In the genomic region with DNA sequence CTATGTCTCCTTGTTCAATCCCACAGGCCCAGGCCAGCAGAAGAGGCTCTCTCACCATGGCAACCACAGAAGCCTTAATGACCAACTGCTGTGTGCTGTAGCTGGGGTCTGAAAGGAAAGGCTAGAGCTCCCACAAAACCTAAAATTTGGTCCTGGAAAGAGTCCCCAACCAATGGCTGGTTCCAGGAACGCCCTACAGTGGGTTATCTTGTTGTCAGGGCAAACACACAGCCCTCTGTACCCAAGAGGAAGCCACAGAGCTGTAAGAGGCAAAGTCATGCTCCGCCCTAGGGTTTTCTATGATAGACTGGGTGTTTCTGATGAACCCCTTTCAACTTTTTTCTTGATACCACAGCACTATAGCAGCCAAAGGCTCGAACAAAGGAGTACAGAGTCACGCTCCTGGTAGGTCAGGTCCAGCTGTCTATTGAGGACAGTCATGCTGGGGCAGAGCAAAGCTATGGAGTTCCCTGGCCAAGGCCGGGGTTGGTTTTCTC, we compare ENCODE assay signal across 8 mouse cellular contexts.
A peak's percentile ranks its signal among the peaks of the same experiment; 100 is the strongest.
DNase-seq lines count a peak whose midpoint lies in the region; ATAC-seq lines count a peak whose summit lies in the region.

No protein-coding gene starts in this region.

- no peak for DNase-seq in heart, postnatal 4 days
- DNase-seq in spleen, postnatal 4 days (ENCODE audit: low spot score in 2 of 2): no peak
- no peak for DNase-seq in right cerebral cortex, postnatal 10 days (ENCODE audit: low spot score in 2 of 2)
- no peak for DNase-seq in adipocyte (ENCODE audit: low spot score)

- peaks cover 18% of the 10 kb centered on the region for H3K4me1 ChIP-seq in heart, embryonic 13.5 days
- peaks cover 24% of the 10 kb centered on the region for H3K4me1 ChIP-seq in limb, embryonic 15.5 days
- peaks cover 7% of the 10 kb centered on the region for H3K4me1 ChIP-seq in neural tube, embryonic 14.5 days (ENCODE audit: control insufficient read depth, insufficient read depth, low read length)

- no peaks in the 10 kb centered on the region for H3K36me3 ChIP-seq in heart, embryonic 13.5 days
- no peaks in the 10 kb centered on the region for H3K36me3 ChIP-seq in limb, embryonic 15.5 days
- H3K36me3 ChIP-seq in neural tube, embryonic 14.5 days (ENCODE audit: control insufficient read depth, insufficient read depth, low read length): no peaks in the 10 kb centered on the region

- H3K9me3 ChIP-seq in heart, embryonic 13.5 days: no peaks in the 10 kb centered on the region
- no peaks in the 10 kb centered on the region for H3K9me3 ChIP-seq in limb, embryonic 15.5 days
- no peaks in the 10 kb centered on the region for H3K9me3 ChIP-seq in neural tube, embryonic 14.5 days (ENCODE audit: control insufficient read depth, low read length)

- ATAC-seq in heart, embryonic 13.5 days (ENCODE audit: extremely low read depth, insufficient number of reproducible peaks, low FRiP score, low TSS enrichment): no peak
- ATAC-seq in erythroblast, adult 5-6 weeks (replicated peaks; ENCODE audit: low FRiP score, poor library complexity, severe bottlenecking): peak; percentile 72
- no peak for ATAC-seq in limb, embryonic 15.5 days (ENCODE audit: insufficient number of reproducible peaks, low FRiP score, low TSS enrichment, low read depth)
- ATAC-seq in neural tube, embryonic 14.5 days (ENCODE audit: low read depth): no peak

- no peak overlapping the region for H3K9ac ChIP-seq in heart, embryonic 13.5 days
- H3K9ac ChIP-seq in limb, embryonic 15.5 days: no peak overlapping the region
- H3K9ac ChIP-seq in neural tube, embryonic 14.5 days (replicated peaks; ENCODE audit: low read depth, low read length): no peak overlapping the region

- H3K27ac ChIP-seq in heart, embryonic 13.5 days (replicated peaks): peak overlapping the region; percentile 34
- peak overlapping the region; percentile 18; the same call in 1 of the 2 replicates for H3K27ac ChIP-seq in limb, embryonic 15.5 days
- peak overlapping the region; percentile 67; the same call in 1 of the 2 replicates for H3K27ac ChIP-seq in neural tube, embryonic 14.5 days (ENCODE audit: low read depth, low read length)

- no peak overlapping the region for H3K4me2 ChIP-seq in heart, embryonic 13.5 days
- H3K4me2 ChIP-seq in limb, embryonic 15.5 days: no peak overlapping the region
- H3K4me2 ChIP-seq in neural tube, embryonic 14.5 days (ENCODE audit: low read depth, low read length): no peak overlapping the region

- no peak overlapping the region for H3K4me3 ChIP-seq in heart, embryonic 13.5 days
- H3K4me3 ChIP-seq in limb, embryonic 15.5 days: no peak overlapping the region
- no peak overlapping the region for H3K4me3 ChIP-seq in neural tube, embryonic 14.5 days (ENCODE audit: low read depth, low read length)

- WGBS in heart, embryonic 13.5 days: 59% methylated on average over 5 of the region's 5 CpGs
- WGBS in limb, embryonic 15.5 days: 81% methylated on average over 5 of the region's 5 CpGs
- 53% methylated on average over 5 of the region's 5 CpGs for WGBS in neural tube, embryonic 14.5 days

- H3K27me3 ChIP-seq in heart, embryonic 13.5 days (replicated peaks): peaks cover 9% of the 10 kb centered on the region
- H3K27me3 ChIP-seq in limb, embryonic 15.5 days: no peaks in the 10 kb centered on the region
- no peaks in the 10 kb centered on the region for H3K27me3 ChIP-seq in neural tube, embryonic 14.5 days (ENCODE audit: control insufficient read depth, insufficient read depth, low read length)
